Mouse (Mus musculus) intestine, postnatal 0 days (tissue): Measurements from ENCODE around the gene Fgf7. TPM values are rescaled to one million over a fixed set of nuclear protein-coding genes. Genes with fewer than 3 reads are reported as not detected.

Experiments
- ATAC-seq: fragments of 200-750 bp; cut with Nextera tagmentation; 2 replicates; pipeline ENCODE4 v1.8.0; 2017; ENCODE audit warnings: mild to moderate bottlenecking, moderate TSS enrichment, moderate library complexity
- H3K27ac ChIP-seq: fragments of 300-500 bp; sonication (generic); 2 replicates; pipeline ENCODE4 v1.5.1; 2014; ENCODE audit warnings: mild to moderate bottlenecking, low read depth, low read length, moderate library complexity
- H3K27me3 ChIP-seq: fragments of 300-500 bp; sonication (generic); replicated peaks from 2 replicates; pipeline ENCODE4 v1.6.1; 2014; ENCODE audit warnings: low read length, mixed read lengths; ENCODE audit not compliant: control insufficient read depth, insufficient read depth
- H3K36me3 ChIP-seq: fragments of 300-500 bp; sonication (generic); 2 replicates; pipeline ENCODE4 v1.6.1; 2014; ENCODE audit warnings: mild to moderate bottlenecking, moderate library complexity; ENCODE audit not compliant: control insufficient read depth, insufficient read depth
- H3K4me1 ChIP-seq: fragments of 300-500 bp; sonication (generic); replicated peaks from 2 replicates; pipeline ENCODE4 v1.6.1; 2014; ENCODE audit warnings: antibody characterized with exemption, low read length, mixed read lengths; ENCODE audit not compliant: control insufficient read depth, insufficient read depth
- H3K4me2 ChIP-seq: fragments of 300-500 bp; sonication (generic); replicated peaks from 2 replicates; pipeline ENCODE4 v1.6.1; 2014; ENCODE audit warnings: low read depth, mild to moderate bottlenecking, moderate library complexity
- H3K4me3 ChIP-seq: fragments of 300-500 bp; sonication (generic); 2 replicates; pipeline ENCODE4 v1.5.1; 2014; ENCODE audit warnings: low read depth, low read length
- H3K9ac ChIP-seq: fragments of 300-500 bp; sonication (generic); 2 replicates; pipeline ENCODE4 v1.6.1; 2014; ENCODE audit warnings: mild to moderate bottlenecking, low read depth, low read length
- H3K9me3 ChIP-seq: fragments of 300-500 bp; sonication (generic); 2 replicates; pipeline ENCODE4 v1.6.1; 2016; ENCODE audit warnings: mixed run types; ENCODE audit not compliant: control insufficient read depth
- CTCF ChIP-seq: sonication (generic); IDR thresholded peaks from 2 replicates; pipeline ENCODE4 v1.5.1; 2016; ENCODE audit warnings: low read depth, mild to moderate bottlenecking, control low read depth, antibody characterized with exemption, moderate library complexity
- WGBS: fragments of 180-500 bp; shearing (Covaris S2); extraction: QIAGEN DNeasy Blood & Tissue Kit; methylation state at CpG from one replicate; pipeline ENCODE4 v1.1.7; 2014; 5-methylcytosine and 5-hydroxymethylcytosine counted together
- polyA plus RNA-seq: library from polyadenylated mRNA; unstranded; fragments of >200 nt; fragmentation: Nextera tagmentation; extraction: Ambion mirVana; gene quantifications from 2 replicates; pipeline ENCODE4 v1.2.1, GENCODE M21; 2015

The Fgf7 gene
- polyA plus RNA-seq, 1 experiment from 2014 or later, result 0.95 TPM

DNA sequence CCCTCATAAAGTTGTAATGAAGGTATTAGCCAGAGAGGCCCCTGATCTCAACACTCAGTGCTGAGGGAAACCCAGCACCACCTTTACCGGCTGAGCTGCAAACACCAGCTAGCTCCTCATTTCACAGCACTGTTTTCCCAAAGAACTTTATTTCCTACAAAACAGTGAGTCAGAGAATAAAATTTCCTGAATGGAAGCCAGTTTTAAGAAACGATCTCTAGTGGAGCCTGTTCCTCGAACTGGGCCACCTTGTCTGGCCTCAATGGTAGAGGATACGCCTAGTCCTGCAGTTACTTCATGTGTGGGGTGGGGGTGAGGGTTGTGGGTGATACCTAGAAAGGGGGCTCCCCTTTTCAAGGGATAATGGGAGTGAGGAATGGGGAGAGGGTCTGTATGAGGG, 60.2 kb downstream of the Fgf7 start:
- no peak overlapping the region for H3K4me2 ChIP-seq
- TF ChIP-seq CTCF, result no peak
- no peaks in the 10 kb centered on the region for H3K9me3 ChIP-seq
- H3K27ac ChIP-seq, result no peak overlapping the region
- H3K9ac ChIP-seq, result no peak overlapping the region
- no peaks in the 10 kb centered on the region for H3K4me1 ChIP-seq
- ATAC-seq, result no peak
- no peaks in the 10 kb centered on the region for H3K27me3 ChIP-seq
- H3K4me3 ChIP-seq, result no peak overlapping the region
- H3K36me3 ChIP-seq, result no peaks in the 10 kb centered on the region
- 87% methylated on average over 4 of the region's 4 CpGs for WGBS

Other genes with a start within 250 kb of the Fgf7 start
- gene Galk2, start 175.5 kb upstream of the Fgf7 start, polyA plus RNA-seq, result 84.1 and 85.3 TPM in 2 replicates
- 28.7 and 29.8 TPM in 2 replicates for gene Cops2, start 175.5 kb upstream of the Fgf7 start, polyA plus RNA-seq
- gene Fam227b, start 117.3 kb downstream of the Fgf7 start, polyA plus RNA-seq, result not detected in 2 replicates
- gene Dtwd1, start 117.5 kb downstream of the Fgf7 start, polyA plus RNA-seq, result 11.0 and 12.5 TPM in 2 replicates
- gene Gm17555, start 180.4 kb downstream of the Fgf7 start, polyA plus RNA-seq, result not detected in 2 replicates